Mouse (Mus musculus) C2C12 (cell line): ENCODE measurements around the gene Rfpl4b. TPM values are rescaled to one million over a fixed set of nuclear protein-coding genes. Genes with fewer than 3 reads are reported as not detected.

Experiments used
- H3K27me3 ChIP-seq: one replicate; pipeline ENCODE4 v1.6.1; 2011; ENCODE audit not compliant: control insufficient read depth, insufficient read depth, insufficient read length
- H3K36me3 ChIP-seq: one replicate; pipeline ENCODE4 v1.6.1; 2011; ENCODE audit not compliant: control insufficient read depth, insufficient read depth
- H3K4me3 ChIP-seq: one replicate; pipeline ENCODE4 v1.5.1; 2011; ENCODE audit warnings: mild to moderate bottlenecking, control low read depth; ENCODE audit not compliant: poor library complexity, insufficient read depth, severe bottlenecking
- H3K79me2 ChIP-seq: one replicate; pipeline ENCODE4 v1.6.1; 2011; ENCODE audit not compliant: control insufficient read depth, insufficient read depth
- H3K79me3 ChIP-seq: one replicate; pipeline ENCODE4 v1.6.1; 2011; ENCODE audit warnings: low read depth, control low read depth
- H3ac ChIP-seq: one replicate; pipeline ENCODE3; 2011; ENCODE audit warnings: low read depth; ENCODE audit not compliant: control insufficient read depth, insufficient read length
- CEBPB ChIP-seq: IDR thresholded peaks from one replicate; pipeline ENCODE4 v1.6.1; 2011; ENCODE audit warnings: low read depth, mild to moderate bottlenecking, control low read depth, moderate library complexity
- CTCF ChIP-seq: IDR thresholded peaks from one replicate; pipeline ENCODE4 v1.5.1; 2011; ENCODE audit not compliant: control insufficient read depth, insufficient read depth, insufficient read length
- FOSL1 ChIP-seq: IDR thresholded peaks from one replicate; pipeline ENCODE4 v1.8.0; 2011; ENCODE audit warnings: mild to moderate bottlenecking, low read length; ENCODE audit not compliant: poor library complexity, insufficient read depth, severe bottlenecking
- MAX ChIP-seq: IDR thresholded peaks from one replicate; pipeline ENCODE4 v1.6.1; 2011; ENCODE audit warnings: mild to moderate bottlenecking, control low read depth
- MYOD1 ChIP-seq: IDR thresholded peaks from one replicate; pipeline ENCODE4 v1.6.1; 2011; ENCODE audit warnings: low read depth; ENCODE audit not compliant: control insufficient read depth, insufficient read length
- MYOG ChIP-seq: IDR thresholded peaks from one replicate; pipeline ENCODE4 v1.6.1; 2011; ENCODE audit not compliant: control insufficient read depth, insufficient read length; ENCODE audit errors: extremely low read depth
- USF1 ChIP-seq: IDR thresholded peaks from one replicate; pipeline ENCODE4 v1.6.1; 2011; ENCODE audit warnings: low read depth, mild to moderate bottlenecking, control low read depth, moderate library complexity
- polyA plus RNA-seq: library from polyadenylated mRNA; unstranded; fragments of >200 nt; fragmentation: generic; extraction: Trizol; gene quantifications from one replicate; pipeline ENCODE4 v1.2.1, GENCODE M21; 2012; ENCODE audit warnings: missing spikeins

The Rfpl4b gene
- polyA plus RNA-seq, 1 experiment, result not detected

- Histone ChIP-seq H3K4me3 (no peak overlapping the region), H3ac (no peak overlapping the region), H3K36me3 (no peaks in the 10 kb centered on the region), H3K79me3 (no peaks in the 10 kb centered on the region), H3K79me2 (no peaks in the 10 kb centered on the region), H3K27me3 (no peaks in the 10 kb centered on the region)
- TF ChIP-seq CEBPB (no peak), USF1 (no peak), MYOD1 (no peak), MAX (no peak), MYOG (no peak), FOSL1 (no peak), CTCF (no peak)
Measured at GRCm38 (mm10) chr10:38806056-38806455, 15.5 kb downstream of the Rfpl4b start.

DNA sequence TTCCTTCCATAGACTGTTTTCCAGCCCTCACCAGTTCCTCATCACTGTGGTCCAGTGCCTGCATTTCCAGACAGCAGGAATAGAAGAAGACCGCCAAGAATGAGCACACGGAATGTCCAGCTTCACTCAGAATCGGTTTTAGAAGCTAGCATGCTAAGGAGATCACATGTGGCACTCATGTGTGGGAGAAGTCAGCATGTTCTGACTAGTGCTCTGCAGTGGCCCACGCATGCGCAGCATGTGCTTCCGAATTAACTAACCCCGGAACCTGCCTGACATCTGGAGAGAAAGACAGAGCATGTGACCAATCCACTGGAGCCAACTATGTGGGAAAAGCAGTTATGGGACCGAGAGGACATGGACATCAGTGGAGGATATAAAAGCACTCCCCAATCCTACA is 17.5 kb downstream of the Rfpl4b start:
- TF ChIP-seq CTCF (no peak), USF1 (no peak), CEBPB (no peak), MYOG (no peak), FOSL1 (no peak), MYOD1 (no peak), MAX (no peak)
- no peaks in the 10 kb centered on the region for H3K79me3 ChIP-seq
- H3K36me3 ChIP-seq, result no peaks in the 10 kb centered on the region
- H3K4me3 ChIP-seq, result no peak overlapping the region
- no peaks in the 10 kb centered on the region for H3K79me2 ChIP-seq
- H3ac ChIP-seq, result no peak overlapping the region
- no peaks in the 10 kb centered on the region for H3K27me3 ChIP-seq

DNA sequence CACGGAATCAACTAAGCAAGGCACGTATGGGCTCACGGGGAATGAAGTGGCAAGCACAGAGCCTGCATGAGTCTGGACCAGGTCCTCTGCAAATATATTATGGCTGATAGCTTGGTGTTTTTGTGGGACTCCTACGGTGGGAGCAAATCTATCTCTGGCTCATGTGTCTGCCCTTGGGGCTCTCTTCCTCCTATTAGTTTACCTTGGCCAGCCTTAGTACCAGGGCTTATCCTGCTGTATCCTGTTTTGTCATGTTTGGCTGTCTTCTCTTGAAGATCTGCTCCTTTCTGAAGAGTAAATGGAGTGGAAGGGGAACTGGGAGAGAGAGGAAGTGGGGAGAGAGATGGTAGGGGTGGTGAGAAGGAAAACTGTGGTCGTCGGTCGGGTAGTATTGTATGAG is 18.3 kb downstream of the Rfpl4b start:
- H3K79me3 ChIP-seq, result no peaks in the 10 kb centered on the region
- H3K36me3 ChIP-seq, result no peaks in the 10 kb centered on the region
- H3K4me3 ChIP-seq, result no peak overlapping the region
- H3K79me2 ChIP-seq, result no peaks in the 10 kb centered on the region
- TF ChIP-seq FOSL1 (no peak), MAX (no peak), MYOD1 (no peak), CEBPB (no peak), CTCF (no peak), MYOG (no peak)
- H3K27me3 ChIP-seq, result no peaks in the 10 kb centered on the region
- H3ac ChIP-seq, result no peak overlapping the region

GRCm38 (mm10) chr10:38788612-38789011 is 33.0 kb downstream of the Rfpl4b start:
- Histone ChIP-seq H3K79me3 (no peaks in the 10 kb centered on the region), H3ac (no peak overlapping the region)

More at GRCm38 (mm10) chr10:38788612-38789011, 33.0 kb downstream of the Rfpl4b start:
- H3K36me3 ChIP-seq, result no peaks in the 10 kb centered on the region
- H3K79me2 ChIP-seq, result no peaks in the 10 kb centered on the region
- no peak overlapping the region for H3K4me3 ChIP-seq
- no peaks in the 10 kb centered on the region for H3K27me3 ChIP-seq
- no peak for TF ChIP-seq CTCF
- no peak for TF ChIP-seq CEBPB
- no peak for TF ChIP-seq MYOG
- TF ChIP-seq MYOD1, result no peak
- TF ChIP-seq FOSL1, result no peak
- no peak for TF ChIP-seq USF1
- TF ChIP-seq MAX, result no peak

Other genes starting within 250 kb of the Rfpl4b start
- 0.02 TPM for gene Lama4, start 143.7 kb upstream of the Rfpl4b start, polyA plus RNA-seq